Mouse (Mus musculus): ENCODE data around the gene Bet1. TPM values are rescaled to one million over a fixed set of nuclear protein-coding genes. Genes with fewer than 3 reads are reported as not detected.

Bet1 gene
- total and polyA plus RNA-seq, 3 experiments: 36.3 to 70.3 (median 58.1) TPM

DNA sequence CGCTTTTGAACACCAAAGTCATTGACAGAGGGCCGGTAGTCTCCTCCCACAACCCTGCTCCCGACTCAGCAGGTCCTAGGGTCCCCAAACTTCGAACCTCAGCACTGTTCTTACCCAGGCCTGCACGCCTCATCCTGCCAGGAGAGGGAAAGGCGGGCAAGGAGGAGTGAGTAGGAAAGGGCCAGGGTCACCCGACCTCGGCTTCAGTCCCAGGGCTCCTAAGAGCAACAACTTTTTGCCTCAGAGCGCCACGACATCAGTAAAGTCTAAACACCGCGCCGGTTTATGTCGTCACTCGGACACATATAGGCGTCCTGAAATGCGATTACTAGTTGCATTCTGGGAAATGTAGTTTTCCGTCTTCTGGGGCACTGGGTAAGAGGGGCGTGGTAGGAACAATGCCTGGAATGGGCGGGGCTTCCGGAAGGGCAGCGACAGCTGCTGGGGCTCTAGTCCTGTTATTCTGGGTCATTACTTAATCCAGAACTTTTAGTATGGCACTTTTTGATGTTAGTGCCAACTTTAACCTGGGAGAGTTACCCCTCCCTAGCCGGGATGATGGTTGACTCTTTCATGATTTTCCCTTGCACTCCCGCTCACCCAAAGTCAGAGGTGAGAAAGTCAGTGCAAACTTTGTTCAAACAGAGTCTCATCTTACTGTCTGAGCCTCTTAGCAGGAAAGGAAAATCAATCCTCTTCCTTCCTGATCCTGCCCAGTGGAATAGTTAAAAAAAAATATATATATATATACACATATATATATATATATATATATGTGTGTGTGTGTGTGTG is at the start of gene Bet1 (continued):
- TF ChIP-seq MAX (IDR thresholded peaks at IDR 0.05; ENCODE audit: low read length): peak; percentile 74; the same call in 1 of the 2 replicates

DNA sequence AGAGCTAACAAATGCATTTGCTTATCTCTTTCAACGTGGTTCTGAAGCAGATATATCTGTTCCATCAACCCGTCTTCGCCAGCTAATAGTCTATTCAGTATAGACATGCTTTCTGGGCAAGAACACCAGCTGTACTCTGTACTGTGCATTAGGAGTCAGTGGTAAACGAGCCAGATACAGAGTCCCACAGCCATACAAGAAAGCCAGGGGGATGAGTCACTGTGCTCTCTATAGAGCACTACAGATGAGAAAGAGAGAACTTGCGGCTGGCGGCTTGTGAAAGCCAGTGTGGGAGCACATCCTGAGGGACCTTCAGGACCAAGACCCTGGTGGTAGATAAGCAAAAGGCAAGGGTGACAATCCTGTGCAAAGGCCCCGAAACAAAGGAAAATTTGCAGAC is 45.5 kb upstream of the Bet1 start:
- H3K4me3 ChIP-seq (replicated peaks in 1 of 3; ENCODE audit: low read depth in 2 of 3, low read length in 2 of 3, poor library complexity in 1 of 3): no peak overlapping the region
- H3K79me2 ChIP-seq (replicated peaks; ENCODE audit: control insufficient read depth, extremely low read depth, insufficient read depth, poor library complexity, severe bottlenecking): no peaks in the 10 kb centered on the region
- dilution Hi-C loops (cut with MboI; ENCODE audit: extremely low pct_ligation_motif_present, extremely low pct_unique_long_range_greater_than_20kb, low sequenced_read_pairs): no loop called here
- H3K4me2 ChIP-seq (ENCODE audit: insufficient read depth, low read depth, poor library complexity, severe bottlenecking): no peak overlapping the region
- H3K9me3 ChIP-seq (replicated peaks; ENCODE audit: low read length): no peaks in the 10 kb centered on the region
- in situ Hi-C loops (cut with MboI; ENCODE audit: low pct_ligation_motif_present, low pct_unique_long_range_greater_than_20kb, low sequenced_read_pairs): no loop called here
- peaks cover 2 to 9% of the 10 kb centered on the region in 2 experiments; a peak in 3 of 4 replicates for H3K4me1 ChIP-seq (ENCODE audit: control insufficient read depth in 1 of 2, insufficient read depth in 2 of 2)
- no peak overlapping the region for H3K9ac ChIP-seq (ENCODE audit: insufficient read depth, low read depth)
- no peaks in the 10 kb centered on the region for H3K27me3 ChIP-seq (replicated peaks)
- H3K36me3 ChIP-seq (replicated peaks in 1 of 2; ENCODE audit: control insufficient read depth in 1 of 2, insufficient read depth in 1 of 2, low read length in 1 of 2): no peaks in the 10 kb centered on the region
- no peak for TF ChIP-seq UBTF (IDR thresholded peaks at IDR 0.05; ENCODE audit: low read depth, low read length)
- no peak for DNase-seq (ENCODE audit: extremely low read depth)
- no peak overlapping the region for H3K27ac ChIP-seq (ENCODE audit: insufficient read depth, low read depth)

DNA sequence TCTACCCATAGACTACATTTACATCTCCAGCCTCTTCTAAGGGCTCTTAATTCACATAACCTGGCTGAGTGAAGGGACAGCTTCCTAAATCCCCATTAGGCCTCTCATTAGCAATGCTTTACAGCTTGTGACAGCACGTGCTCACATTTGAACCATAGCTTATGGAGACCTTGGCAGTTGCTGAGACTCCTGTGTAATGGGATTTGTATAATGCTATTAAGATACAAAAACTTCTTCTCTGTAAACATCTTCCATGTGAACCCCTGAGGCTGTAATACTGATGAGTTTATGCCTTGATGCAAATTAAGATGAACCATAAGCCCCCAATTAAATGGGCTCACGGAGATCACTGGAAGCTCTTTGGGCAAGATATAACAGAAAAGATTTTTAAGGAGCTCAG is 44.4 kb upstream of the Bet1 start:
- peaks cover 2 to 9% of the 10 kb centered on the region in 2 experiments; a peak in 3 of 4 replicates for H3K4me1 ChIP-seq (ENCODE audit: control insufficient read depth in 1 of 2, insufficient read depth in 2 of 2)
- no peaks in the 10 kb centered on the region for H3K9me3 ChIP-seq (replicated peaks; ENCODE audit: low read length)
- H3K27me3 ChIP-seq (replicated peaks): no peaks in the 10 kb centered on the region
- DNase-seq (ENCODE audit: extremely low read depth): no peak
- H3K79me2 ChIP-seq (replicated peaks; ENCODE audit: control insufficient read depth, extremely low read depth, insufficient read depth, poor library complexity, severe bottlenecking): no peaks in the 10 kb centered on the region
- no peak overlapping the region for H3K4me2 ChIP-seq (ENCODE audit: insufficient read depth, low read depth, poor library complexity, severe bottlenecking)
- no peak overlapping the region for H3K4me3 ChIP-seq (replicated peaks in 1 of 3; ENCODE audit: low read depth in 2 of 3, low read length in 2 of 3, poor library complexity in 1 of 3)
- H3K27ac ChIP-seq (ENCODE audit: insufficient read depth, low read depth): no peak overlapping the region
- in situ Hi-C loops (cut with MboI; ENCODE audit: low pct_ligation_motif_present, low pct_unique_long_range_greater_than_20kb, low sequenced_read_pairs): no loop called here
- TF ChIP-seq EP300 (IDR thresholded peaks at IDR 0.05; ENCODE audit: low read length) (no peak), TCF12 (IDR thresholded peaks at IDR 0.05; ENCODE audit: low read depth, low read length) (no peak), MAFK (IDR thresholded peaks at IDR 0.05; ENCODE audit: insufficient replicate concordance, low read length) (no peak), ZC3H11A (IDR thresholded peaks at IDR 0.05; ENCODE audit: low read depth, low read length) (no peak), POLR2A (IDR thresholded peaks at IDR 0.05; ENCODE audit: low read depth, low read length) (no peak), UBTF (IDR thresholded peaks at IDR 0.05; ENCODE audit: low read depth, low read length) (no peak), KAT2A (IDR thresholded peaks at IDR 0.05; ENCODE audit: insufficient replicate concordance, low read length) (no peak), IRF4 (IDR thresholded peaks at IDR 0.05; ENCODE audit: low read depth, low read length) (no peak), NRF1 (IDR thresholded peaks at IDR 0.05; ENCODE audit: low read depth, low read length) (no peak), ELF1 (IDR thresholded peaks at IDR 0.05; ENCODE audit: low read depth, low read length) (no peak), HCFC1 (IDR thresholded peaks at IDR 0.05; ENCODE audit: low read depth, low read length) (no peak), CHD2 (IDR thresholded peaks at IDR 0.05; ENCODE audit: low read length) (no peak), ETS1 (conservative IDR thresholded peaks at IDR 0.05; ENCODE audit: low read depth, low read length) (no peak)
- H3K36me3 ChIP-seq (replicated peaks in 1 of 2; ENCODE audit: control insufficient read depth in 1 of 2, insufficient read depth in 1 of 2, low read length in 1 of 2): no peaks in the 10 kb centered on the region
- dilution Hi-C loops (cut with MboI; ENCODE audit: extremely low pct_ligation_motif_present, extremely low pct_unique_long_range_greater_than_20kb, low sequenced_read_pairs): no loop called here
- no peak overlapping the region for H3K9ac ChIP-seq (ENCODE audit: insufficient read depth, low read depth)
